Mouse (Mus musculus) neural tube, embryonic 13.5 days (tissue): ENCODE results near the gene Cox6b2. TPM values are rescaled to one million over a fixed set of nuclear protein-coding genes. Genes with fewer than 3 reads are reported as not detected.

Source experiments
- polyA plus RNA-seq: library from polyadenylated mRNA; unstranded; fragments of >200 nt; fragmentation: Nextera tagmentation; extraction: Ambion mirVana; gene quantifications from 2 replicates; pipeline ENCODE4 v1.2.1, GENCODE M21; 2015

Gene Cox6b2
- polyA plus RNA-seq, 1 experiment from 2014 or later, result 19.0 TPM

Other genes with a start within 250 kb of the Cox6b2 start
- 12.7 and 42.9 TPM in 2 replicates for gene Tnnt1, start 236.7 kb downstream of the Cox6b2 start, polyA plus RNA-seq
- 1.8 and 3.6 TPM in 2 replicates for gene Tnni3, start 228.9 kb downstream of the Cox6b2 start, polyA plus RNA-seq
- gene Dnaaf3, start 220.6 kb downstream of the Cox6b2 start, polyA plus RNA-seq, result 1.1 and 1.2 TPM in 2 replicates
- gene Syt5, start 205.6 kb downstream of the Cox6b2 start, polyA plus RNA-seq, result 53.6 and 60.5 TPM in 2 replicates
- 0.26 and 0.31 TPM in 2 replicates for gene Ptprh, start 149.1 kb downstream of the Cox6b2 start, polyA plus RNA-seq
- 2.4 and 3.5 TPM in 2 replicates for gene Tmem86b, start 121.7 kb downstream of the Cox6b2 start, polyA plus RNA-seq
- 10.3 TPM in 2 replicates for gene Ppp6r1, start 94.1 kb downstream of the Cox6b2 start, polyA plus RNA-seq
- 121 and 136 TPM in 2 replicates for gene Hspbp1, start 68.0 kb downstream of the Cox6b2 start, polyA plus RNA-seq
- gene Brsk1, start 62.5 kb downstream of the Cox6b2 start, polyA plus RNA-seq, result 5.9 and 6.2 TPM in 2 replicates
- 0.32 TPM in 1 of 2 replicates, not detected in the other for gene Tmem150b, start 27.8 kb downstream of the Cox6b2 start, polyA plus RNA-seq
- 84.0 and 84.7 TPM in 2 replicates for gene Kmt5c, start 13.0 kb downstream of the Cox6b2 start, polyA plus RNA-seq
- gene Fam71e2, start 18.2 kb upstream of the Cox6b2 start, polyA plus RNA-seq, result not detected in 2 replicates
- 0.46 and 0.91 TPM in 2 replicates for gene Il11, start 29.8 kb upstream of the Cox6b2 start, polyA plus RNA-seq
- not detected in 2 replicates for gene Tmem190, start 29.8 kb upstream of the Cox6b2 start, polyA plus RNA-seq
- 2.9 and 3.8 TPM in 2 replicates for gene Tmem238, start 36.6 kb upstream of the Cox6b2 start, polyA plus RNA-seq
- 194 and 230 TPM in 2 replicates for gene Rpl28, start 39.8 kb upstream of the Cox6b2 start, polyA plus RNA-seq
- 266 and 276 TPM in 2 replicates for gene Ube2s, start 59.5 kb upstream of the Cox6b2 start, polyA plus RNA-seq
- 8.7 and 9.7 TPM in 2 replicates for gene Shisa7, start 91.6 kb upstream of the Cox6b2 start, polyA plus RNA-seq
- gene Isoc2b, start 117.2 kb upstream of the Cox6b2 start, polyA plus RNA-seq, result 4.5 and 4.8 TPM in 2 replicates
- gene Isoc2a, start 124.1 kb upstream of the Cox6b2 start, polyA plus RNA-seq, result 0.51 and 0.91 TPM in 2 replicates
- 0.35 and 0.47 TPM in 2 replicates for gene Gm36210, start 153.4 kb upstream of the Cox6b2 start, polyA plus RNA-seq
- 4.6 and 4.8 TPM in 2 replicates for gene Zfp628, start 162.1 kb upstream of the Cox6b2 start, polyA plus RNA-seq
- 21.5 and 23.2 TPM in 2 replicates for gene Nat14, start 168.9 kb upstream of the Cox6b2 start, polyA plus RNA-seq
- gene Ssc5d, start 172.7 kb upstream of the Cox6b2 start, polyA plus RNA-seq, result 2.4 and 2.7 TPM in 2 replicates
- not detected in 2 replicates for gene Sbk2, start 211.3 kb upstream of the Cox6b2 start, polyA plus RNA-seq
- gene Sbk3, start 218.1 kb upstream of the Cox6b2 start, polyA plus RNA-seq, result 0.14 and 0.18 TPM in 2 replicates
- gene Zfp579, start 243.1 kb upstream of the Cox6b2 start, polyA plus RNA-seq, result 59.8 and 63.2 TPM in 2 replicates